Mouse (Mus musculus) kidney, adult 8-10 months (tissue): ENCODE data around the gene Pcp4l1.
A peak's percentile ranks its signal among the peaks of the same experiment; 100 is the strongest.

Experiments used
- DNase-seq, 2 experiments: peaks; one replicate each; pipeline ENCODE4 v3.0.0; 2022

Pcp4l1 gene

DNA sequence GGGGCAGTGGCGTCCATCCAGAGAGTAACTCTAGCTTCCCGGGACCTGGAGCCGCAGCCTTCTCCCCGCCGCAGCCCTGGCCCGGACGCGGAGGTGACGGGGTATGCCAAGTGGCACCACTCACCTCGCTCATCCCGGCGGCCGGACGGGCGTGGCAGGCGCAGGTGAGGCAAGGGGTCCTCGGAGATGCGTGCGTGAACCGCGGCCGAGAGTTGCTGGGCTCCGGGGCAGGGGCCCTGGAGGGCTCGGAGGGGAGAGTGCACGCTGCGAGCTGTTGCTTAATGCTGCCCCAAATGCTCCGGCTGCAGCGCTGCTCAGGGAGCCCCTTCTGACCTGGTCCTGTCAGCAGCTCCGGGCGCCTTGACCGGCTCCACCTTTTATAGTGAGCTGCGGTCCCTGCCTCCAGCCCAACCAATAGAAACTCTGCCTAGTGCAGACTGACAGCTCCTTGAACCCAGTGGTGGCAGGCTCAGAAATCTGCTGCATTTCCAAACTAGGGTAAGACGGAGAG is at the start of gene Pcp4l1:
Pcp4l1 (minus strand) TSS at position 382 of the 511 bp plus-strand sequence.
- DNase-seq = peak; percentile 41

DNA sequence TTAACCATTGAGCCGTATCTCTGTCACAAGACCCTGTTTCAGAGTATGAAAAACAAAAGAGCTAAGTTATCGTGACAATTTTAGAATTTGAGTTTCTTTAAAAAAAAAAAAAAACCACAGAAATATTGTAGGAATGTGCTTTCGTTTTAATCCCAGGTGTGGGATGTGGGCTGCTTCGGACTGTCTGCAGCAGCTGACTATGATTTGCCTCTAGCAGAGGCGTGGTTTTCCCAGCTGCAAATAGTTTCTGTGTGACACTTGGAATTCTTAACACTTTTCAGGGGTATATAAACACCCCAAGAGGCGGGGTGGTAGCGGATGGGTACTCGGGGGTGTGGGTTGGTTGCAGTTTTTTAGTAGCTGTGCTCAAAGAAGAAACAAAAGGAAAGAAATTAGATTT is 49.3 kb upstream of the Pcp4l1 start:
- DNase-seq = no peak

DNA sequence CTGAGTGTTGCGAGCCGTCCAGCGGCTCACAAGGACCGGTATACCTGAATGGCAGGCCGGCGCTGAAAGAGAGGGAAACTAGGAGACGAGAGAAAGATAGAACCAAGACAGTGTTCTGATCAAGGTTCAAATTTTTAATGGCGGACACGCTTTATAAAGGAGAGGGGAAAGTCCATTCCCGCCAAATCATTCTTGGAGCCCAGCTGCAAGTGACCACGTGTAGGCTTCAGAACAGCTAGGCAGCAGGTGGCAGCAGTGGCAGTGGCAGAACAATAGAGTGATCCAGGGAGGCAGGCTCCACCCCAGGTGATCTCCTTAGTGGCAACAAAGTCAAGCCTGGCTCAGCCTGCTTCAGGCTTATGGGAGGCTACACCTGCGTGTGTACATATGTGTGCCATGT is 45.9 kb upstream of the Pcp4l1 start:
- peak in 1 of 2 experiments; percentile 43 for DNase-seq

DNA sequence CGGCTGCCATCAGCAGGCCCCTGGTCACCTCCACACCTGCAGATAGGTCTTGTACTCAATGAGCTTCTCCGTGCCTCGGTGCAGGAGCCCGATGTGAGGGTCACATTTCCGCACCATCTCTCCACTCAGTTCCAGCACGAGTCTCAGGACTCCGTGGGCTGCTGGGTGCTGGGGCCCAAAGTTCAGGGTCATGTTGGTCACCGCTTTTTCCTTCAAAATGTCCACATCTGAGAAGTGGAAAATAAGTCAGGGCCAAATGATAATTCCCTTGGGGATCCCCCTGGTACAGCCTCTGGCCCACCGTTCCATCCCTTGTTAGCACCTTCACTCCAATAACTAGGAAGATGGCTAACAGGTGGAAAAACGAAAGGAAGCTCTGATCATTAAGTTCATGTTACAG is 44.8 kb upstream of the Pcp4l1 start:
- DNase-seq = no peak

DNA sequence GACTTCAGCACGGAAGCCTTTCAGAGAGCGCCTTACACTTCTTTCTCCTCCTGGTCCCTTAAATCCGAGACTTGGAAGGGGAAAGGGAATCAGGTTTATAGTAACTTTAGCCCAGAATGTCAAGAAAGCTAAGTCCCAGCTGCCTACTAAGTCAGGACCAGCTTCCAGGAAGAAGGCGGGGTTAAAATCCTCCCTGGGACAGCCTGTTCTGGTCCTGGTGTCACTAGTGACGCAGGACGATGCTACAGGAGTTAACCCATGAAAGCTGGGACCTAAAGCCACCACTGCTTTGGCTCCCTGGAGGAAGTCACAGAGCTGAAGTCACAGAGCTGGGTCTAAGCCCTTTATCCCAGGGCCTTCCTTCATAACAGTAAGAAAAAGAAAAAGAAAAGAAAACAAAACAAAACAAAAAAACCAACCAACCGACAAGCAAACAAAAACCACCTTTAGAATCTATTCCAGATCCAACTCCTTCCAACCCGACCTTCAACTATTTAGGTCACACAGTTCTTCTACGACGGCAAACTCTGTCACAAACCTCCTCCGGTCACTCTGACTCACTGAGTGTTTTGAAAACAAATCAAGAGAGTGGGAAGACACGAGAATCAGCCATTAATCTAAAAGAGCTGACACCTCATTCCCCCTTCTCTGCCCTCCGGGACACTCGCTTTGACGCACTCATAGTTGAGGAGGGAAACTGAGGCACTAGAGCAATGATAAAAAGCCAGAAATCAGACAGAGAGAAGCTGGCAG is 44.1 kb upstream of the Pcp4l1 start:
- DNase-seq = peak in 1 of 2 experiments; percentile 40

DNA sequence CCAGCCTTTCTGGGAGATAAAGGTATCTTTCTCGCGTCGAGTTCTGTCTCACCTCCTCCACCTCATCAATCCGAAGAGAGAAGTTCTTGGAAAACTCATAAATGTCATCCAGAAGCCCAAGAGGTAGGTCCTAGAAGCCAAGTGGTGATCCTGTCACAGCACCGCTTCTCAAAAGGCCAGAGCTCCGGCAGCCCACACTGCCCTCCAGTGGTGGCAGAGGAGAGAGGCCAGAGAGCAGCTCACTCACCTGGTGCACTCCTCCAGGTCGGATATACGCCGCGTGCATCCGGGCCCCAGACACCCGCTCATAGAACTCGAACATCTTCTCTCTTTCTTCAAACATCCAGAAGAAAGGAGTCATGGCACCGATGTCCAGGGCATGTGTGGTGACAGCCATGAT is 42.4 kb upstream of the Pcp4l1 start:
- peak in 1 of 2 experiments; percentile 69 for DNase-seq

DNA sequence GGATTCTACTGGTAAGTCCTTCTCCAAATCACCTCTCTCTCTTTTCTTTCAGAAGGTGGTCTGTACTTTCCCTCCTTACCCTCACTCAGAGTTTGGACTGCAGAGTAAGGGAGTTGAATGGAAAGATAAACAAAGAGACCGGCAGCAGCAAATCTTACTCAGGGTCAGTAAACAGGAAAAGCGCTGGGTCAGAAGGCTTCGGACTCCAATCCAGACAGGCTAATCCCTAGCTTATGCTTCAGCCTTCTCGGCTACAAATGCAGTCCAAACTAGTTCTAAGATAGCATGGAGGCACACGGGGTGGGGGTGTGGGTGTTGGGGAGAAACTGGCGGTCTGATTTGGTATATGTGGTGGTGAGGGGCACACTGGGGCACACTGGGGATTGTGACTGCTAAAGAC is 41.4 kb upstream of the Pcp4l1 start:
- DNase-seq = no peak

DNA sequence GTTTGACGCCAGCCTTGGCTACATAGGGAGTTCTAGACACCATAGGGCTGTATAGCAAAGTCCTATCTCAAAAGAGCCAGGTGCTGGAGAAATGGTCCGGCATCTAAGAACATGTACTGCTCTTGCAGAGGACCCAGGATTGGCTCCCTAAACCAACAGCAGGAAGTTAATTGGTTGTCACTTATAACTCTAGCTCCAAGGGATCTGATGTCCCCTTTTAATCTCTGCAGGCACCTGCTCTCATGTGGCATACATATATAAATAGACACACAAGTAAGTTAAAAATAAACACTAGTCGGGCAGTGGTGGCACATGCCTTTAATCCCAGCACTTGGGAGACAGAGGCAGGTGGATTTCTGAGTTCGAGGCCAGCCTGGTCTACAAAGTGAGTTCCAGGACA is 39.7 kb upstream of the Pcp4l1 start:
- no peak for DNase-seq

DNA sequence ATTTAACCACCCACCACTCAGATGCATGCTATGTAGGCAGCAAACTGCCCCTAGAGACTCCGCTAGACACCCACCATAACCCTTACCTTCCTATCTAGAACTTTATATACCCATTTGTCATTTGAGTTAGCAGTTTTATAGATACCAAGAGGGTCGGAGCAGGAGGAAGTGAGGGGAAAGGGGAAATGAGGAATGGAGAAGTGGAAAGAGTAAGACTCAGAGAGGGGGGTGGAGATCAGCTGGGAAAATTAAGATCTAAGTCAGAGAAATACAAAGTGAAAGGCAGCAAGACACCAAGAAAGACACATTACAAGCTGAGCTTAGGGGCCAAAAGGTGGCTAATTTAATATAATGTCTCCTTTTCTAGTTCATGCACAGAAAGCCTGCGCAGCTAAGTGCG is 38.5 kb upstream of the Pcp4l1 start:
- DNase-seq = no peak

DNA sequence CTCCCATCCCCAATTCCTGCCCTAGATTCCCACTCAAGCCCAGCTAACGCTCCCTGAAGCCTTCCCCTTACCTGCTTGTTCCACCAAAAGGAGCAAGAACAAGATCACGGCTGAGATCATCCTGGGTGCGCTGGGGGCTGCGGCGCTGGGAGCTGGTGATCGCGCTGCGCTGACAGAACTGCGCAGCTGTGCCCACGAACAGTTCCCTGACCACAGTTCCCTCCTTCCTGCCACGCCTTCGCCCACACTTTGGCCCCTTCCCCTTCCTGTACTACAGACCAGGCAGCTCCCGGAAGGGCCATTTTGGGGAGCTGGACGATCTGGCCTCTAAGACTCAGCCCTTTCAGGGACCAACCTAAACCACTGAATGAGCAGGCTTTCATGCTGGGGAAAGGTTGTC is 38.1 kb upstream of the Pcp4l1 start, which contains the start of gene Fcer1g:
Fcer1g (minus strand) TSS at position 240 of the 400 bp plus-strand sequence.
- no peak for DNase-seq

DNA sequence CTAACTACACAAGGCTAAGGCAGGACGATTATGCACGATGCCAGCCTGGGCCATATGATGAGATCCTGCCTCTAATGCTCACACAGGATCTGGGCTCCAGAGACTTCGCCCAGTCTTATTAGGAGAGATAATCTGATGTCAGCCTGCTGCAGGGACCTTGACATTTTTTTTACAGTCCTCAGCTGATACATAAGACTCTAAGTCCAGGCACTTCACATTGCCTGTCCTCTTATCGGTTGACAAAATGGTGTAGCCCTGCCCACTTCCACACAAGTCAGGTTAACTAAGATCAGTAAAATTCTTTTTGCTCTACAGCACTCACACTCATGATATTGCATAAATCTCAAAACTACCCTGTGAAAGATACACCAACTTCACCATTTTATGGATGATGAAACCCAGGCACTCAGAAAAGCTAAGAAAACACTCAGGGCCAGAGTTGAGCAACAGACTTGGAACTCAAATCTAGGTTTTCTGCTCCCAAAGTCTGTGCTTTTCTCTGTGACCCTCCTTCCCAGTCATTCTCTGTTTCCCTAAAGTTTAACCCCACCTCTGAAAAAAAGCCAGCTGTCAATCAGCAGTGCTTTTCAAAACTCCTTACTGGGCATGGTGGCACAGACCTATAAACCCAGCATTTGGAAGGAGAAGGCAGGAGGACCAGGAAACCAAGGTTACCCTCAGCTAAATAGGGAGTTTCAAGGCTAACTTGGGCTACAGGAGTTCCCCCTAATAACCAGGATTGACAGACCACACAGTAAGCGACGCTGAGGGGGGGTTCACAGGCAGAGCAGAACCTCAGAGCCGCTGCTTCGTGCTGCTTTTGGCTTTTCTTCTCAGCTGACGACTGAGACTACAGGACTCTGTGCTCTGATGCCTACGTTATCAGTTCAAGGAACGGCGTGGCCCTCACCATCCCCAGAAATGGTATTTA is 37.0 kb upstream of the Pcp4l1 start:
- no peak for DNase-seq

DNA sequence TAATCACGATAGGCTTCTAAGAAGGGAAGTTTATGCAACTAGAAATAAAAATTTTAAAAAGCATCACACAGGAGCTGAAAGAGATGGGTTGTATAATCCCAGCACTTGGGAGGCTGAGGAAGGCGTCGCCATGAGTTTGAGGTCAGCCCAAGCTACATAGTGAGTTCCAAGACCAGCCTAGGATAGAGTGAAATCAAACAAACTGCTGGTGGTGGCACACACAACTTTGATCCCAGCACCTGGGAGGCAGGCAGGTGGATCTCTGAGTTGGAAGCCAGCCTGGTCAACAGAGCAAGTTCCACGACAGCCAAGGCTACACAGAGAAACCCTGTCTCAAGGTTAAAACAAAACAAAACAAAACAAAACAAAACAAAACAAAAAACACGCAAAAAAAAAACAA is 36.3 kb upstream of the Pcp4l1 start:
- DNase-seq = no peak

DNA sequence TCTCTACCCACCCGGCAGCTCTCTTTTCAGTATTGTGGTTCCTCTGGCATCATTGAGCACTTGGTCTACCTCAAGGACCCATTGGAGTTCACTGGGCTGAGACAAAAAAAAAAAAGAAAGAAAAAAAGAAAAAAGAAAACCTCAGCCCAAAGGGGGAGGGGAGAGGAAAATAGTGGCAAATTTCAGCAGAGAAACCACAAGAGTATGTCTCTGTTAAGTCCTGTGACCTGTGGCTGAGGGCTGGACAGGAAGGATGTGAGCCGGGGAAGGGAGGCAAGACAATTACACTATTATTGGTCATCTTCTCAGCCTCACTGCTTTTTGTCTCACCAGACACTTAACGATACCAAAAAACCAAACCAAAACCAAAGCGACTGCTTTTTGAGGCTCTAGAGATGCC is 35.8 kb upstream of the Pcp4l1 start:
- no peak for DNase-seq

DNA sequence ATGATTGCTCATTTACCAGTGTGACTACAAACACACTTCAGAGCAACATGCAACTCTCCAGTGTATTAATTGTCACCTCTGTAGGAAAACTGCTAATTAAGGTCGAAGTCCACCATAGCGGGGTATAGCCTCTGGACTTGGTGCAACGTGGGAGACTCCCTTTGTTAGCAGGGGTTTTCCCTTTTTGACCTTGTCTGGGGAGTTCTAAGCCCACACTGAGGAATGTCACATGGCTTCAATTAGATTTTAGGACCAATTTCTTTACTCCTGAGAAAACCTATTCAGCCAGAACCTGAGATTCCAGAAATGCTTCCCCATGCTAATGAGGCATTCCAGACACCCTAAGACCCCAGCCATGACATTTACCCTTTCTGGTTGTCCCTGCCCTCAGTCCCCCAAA is 34.1 kb upstream of the Pcp4l1 start:
- no peak for DNase-seq

DNA sequence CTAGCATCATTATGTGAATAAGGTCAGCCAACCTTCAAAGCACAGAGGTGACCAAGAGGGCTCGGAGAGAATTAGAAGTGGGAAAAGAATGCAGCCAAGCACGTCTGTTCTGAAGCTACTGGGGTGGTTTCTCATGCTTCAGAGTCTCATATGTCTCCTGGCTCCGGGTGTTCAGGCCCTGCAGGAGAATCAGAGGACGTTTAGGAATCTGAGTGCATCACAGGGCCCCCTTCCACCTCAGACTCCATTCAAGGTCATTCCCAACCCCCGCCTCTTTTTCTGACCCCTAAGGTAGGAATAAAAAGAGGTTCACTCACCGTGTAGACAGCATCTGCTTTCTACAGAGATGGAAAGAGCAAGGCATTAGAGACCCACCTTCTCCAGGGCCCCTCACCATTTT is 33.7 kb upstream of the Pcp4l1 start:
- DNase-seq = no peak

DNA sequence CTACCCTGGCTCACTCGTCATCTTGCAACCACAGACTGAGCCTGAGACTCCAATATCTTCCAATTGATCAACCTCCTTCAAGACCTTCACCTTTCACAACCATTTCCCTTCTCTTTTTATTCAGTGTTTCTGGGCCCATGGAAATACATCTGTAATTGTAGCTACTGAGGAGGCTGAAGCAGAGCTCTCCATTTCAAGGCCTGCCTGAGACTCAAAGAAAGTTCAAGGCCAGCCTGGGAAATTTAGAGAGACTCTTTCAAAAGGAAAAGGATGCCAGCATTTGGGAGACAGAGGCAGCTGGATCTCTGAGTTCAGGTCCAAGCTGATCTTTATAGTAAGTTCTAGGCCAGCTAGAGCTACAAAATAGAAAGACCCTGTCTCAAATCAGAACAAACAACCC is 31.8 kb upstream of the Pcp4l1 start:
- DNase-seq = no peak

DNA sequence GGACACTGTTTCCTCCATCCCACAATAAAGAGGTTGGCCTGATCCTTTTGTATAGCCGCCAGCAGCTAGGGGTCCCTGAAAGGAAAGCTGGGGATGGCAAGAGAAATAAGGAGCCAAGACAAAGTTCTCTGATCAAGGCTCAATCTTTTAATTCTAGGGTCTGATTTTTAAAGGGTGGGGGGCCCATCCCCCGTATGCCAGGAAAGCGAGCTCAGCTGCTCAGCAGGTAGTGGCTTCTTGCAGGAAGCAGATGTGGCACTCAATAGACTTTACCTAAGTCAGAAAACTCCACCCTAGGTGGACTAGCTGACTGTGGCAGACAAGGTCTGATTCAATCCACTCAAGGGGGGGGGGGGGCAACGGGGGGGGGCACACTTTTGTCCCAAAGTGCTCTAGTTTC is 30.7 kb upstream of the Pcp4l1 start:
- DNase-seq = no peak

DNA sequence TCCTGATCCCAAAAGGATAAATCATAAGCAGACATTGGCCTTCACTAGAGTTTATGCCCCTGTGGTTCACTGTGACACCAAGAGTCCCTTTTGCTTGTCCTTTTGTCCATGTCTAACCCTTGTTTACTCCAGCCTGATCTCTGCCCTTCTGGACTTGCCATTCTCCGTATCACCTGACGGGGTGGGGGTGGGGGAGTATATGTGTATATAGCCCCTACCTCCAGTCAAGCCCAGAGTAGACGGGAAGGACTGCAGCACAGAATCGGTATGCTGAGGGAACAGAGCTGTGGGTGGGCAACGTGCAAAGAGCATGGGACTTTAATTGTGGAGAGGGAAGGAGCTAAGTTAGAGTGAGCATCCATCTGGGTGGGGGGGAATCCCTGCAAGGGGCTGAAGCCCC is 28.8 kb upstream of the Pcp4l1 start, which contains the start of gene Apoa2:
Apoa2 (plus strand) TSS at position 198 of the 400 bp plus-strand sequence.
- DNase-seq = no peak

DNA sequence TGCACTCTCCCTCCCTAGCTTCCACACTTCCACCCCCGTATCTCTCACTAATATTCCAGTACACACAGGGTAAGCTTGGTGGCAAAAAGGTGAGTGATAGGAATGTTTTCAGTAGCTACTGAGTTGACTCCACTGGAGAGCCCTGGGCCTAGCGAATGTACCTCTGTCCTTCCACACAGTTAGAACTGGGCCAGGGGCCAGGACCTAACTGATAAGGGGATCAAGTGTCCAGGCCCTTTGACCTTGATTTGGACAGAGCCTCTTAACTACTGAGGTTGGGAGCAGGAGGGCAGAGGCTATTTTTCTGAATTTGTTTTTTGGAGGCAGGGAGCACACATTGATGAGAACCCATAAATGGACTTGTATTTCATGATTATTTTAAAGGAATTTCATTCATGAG is 27.7 kb upstream of the Pcp4l1 start:
- peak; percentile 58 to 61 for DNase-seq

DNA sequence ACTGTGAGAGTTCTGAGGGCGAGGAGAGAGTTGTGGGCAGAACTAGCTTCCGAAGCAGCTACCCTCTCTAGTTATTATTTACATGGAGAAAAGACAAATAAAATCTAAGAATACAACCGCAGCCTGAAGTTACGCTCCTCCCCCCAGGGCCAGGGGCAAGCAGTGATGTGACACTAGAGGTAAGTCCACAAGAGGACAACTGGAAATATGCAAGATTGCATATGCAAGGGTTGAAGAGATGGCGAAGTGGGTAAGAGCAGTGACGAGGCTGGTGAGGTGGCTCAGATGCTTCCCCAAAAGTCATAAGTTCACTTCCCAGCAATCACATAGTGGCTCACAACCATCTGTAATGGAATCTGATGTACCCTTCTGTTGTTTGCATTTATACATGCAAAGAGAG is 27.1 kb upstream of the Pcp4l1 start:
- DNase-seq = no peak

DNA sequence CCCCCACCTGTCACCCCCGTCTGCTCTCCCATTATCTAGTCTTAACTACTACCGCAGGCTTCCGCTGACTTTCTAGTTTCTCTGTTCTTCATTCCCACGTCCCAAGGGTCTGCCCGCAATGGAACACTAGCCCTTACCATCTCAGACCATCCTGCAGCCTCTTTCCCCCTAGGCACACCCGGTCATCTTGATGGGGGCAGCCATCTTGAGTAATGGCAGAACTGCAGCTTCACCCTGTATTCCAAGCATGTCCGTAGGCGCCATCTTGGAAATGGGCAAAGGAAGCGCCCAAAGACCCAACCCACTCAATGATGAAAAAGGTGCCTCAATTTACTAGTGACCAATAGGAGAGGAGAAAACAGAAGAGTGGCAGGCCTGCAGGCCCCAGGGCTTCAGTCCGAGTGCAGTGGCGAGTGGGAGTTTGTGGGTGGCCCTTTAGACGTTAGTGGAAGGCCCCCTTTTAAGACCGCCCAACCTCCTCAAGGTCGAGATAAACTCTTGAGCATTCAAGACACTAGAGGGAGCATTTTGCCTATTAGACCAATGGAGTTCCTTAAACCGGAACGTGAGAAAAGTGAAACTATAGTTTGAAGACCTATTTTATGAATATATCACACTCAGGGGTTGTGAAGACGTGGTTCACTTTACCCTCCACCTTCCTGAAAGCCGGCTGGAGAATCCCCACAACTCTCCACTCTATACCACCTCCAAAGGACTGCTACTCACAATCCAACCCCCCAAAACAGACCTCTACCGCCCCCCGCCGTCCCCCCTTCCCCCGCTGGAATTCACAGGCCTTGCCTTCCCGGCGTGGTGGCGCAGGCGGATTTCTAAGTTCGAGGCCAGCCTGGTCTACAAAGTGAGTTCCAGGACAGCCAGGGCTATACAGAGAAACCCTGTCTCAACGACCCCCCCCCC is 26.4 kb upstream of the Pcp4l1 start, which contains the start of gene Tomm40l:
Tomm40l (minus strand) TSS at position 277 of the 918 bp plus-strand sequence.
- peak; percentile 97 to 100 for DNase-seq
